Mouse (Mus musculus) cerebellum, postnatal 36 days (tissue): Measurements from ENCODE around the gene Tjp1.

ENCODE experiments used
- DNase-seq, 2 experiments: peaks; one replicate each; pipeline ENCODE4 v3.0.0; 2021 to 2022; ENCODE audit warnings: mixed read lengths in 2 of 2

The Tjp1 gene

DNA sequence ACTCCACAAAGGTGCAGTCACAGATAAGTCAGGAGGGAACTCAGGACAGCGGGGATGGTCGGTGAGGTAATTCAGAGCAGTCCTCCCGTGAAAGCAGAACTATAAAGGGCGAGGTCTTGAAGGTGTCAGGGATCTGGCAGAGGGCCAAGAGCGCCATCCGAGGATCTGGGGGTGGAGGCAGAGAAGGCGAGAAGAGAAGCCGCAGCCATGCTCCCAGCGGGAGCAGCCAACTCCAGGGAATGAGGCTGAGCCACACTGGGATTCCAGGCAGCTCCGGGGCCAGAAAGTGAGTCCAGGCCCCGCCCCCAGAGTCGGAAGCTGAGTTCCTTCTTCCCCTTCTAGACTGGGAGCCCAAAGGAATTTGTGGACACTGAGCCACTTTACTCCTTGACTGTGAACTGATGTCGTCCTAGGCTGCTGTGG lies 41.3 kb downstream of the Tjp1 start:
- peak in 1 of 2 experiments; percentile 18 for DNase-seq

GRCm38 (mm10) chr7:65484170-65484778 lies 43.3 kb downstream of the Tjp1 start:
- no peak for DNase-seq

GRCm38 (mm10) chr7:65482216-65482615 lies 45.4 kb downstream of the Tjp1 start:
- DNase-seq = no peak

GRCm38 (mm10) chr7:65472048-65472447 lies 55.5 kb downstream of the Tjp1 start:
- DNase-seq = no peak

DNA sequence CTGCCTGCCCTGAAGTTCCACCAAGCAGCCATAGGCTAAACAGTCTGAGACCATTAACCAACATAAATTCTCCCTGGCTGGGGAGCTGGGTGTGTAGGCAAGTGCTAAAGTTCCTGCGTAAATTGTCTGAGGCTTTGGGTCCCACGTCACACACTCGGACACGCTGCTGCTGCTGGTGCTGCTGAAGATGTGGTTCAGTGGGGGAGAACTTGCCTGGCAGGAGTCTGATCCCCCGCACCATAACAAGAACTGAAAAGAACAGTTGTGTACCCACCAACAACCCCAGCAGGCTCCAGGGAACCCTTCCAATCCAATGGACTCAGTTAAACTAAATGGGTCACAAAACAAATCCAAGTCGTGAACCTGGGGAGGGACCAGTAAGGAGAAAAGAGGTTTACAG lies 56.2 kb downstream of the Tjp1 start:
- no peak for DNase-seq

GRCm38 (mm10) chr7:65470214-65470613 lies 57.4 kb downstream of the Tjp1 start:
- DNase-seq = no peak

- DNase-seq = no peak
Measured at GRCm38 (mm10) chr7:65469666-65470065, 57.9 kb downstream of the Tjp1 start.

DNA sequence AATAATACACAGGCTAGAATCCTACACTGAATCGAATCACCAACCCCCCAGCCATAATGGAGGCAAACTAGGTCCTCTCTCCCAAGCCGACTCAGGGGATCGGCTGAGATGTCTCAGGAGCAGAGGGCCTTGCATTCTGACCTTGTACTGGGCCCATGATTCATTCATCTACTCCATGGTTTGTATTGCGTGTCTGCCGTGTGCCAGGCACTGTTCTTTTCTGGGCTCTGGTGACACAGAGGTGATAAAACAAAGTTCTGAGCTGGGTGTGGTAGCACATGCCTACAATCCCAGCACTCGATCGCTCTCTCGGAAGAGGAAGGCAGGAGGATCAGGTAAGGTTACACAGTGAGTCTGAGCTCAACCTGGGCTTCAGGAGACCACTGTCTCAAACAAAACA lies 59.4 kb downstream of the Tjp1 start:
- no peak for DNase-seq

DNA sequence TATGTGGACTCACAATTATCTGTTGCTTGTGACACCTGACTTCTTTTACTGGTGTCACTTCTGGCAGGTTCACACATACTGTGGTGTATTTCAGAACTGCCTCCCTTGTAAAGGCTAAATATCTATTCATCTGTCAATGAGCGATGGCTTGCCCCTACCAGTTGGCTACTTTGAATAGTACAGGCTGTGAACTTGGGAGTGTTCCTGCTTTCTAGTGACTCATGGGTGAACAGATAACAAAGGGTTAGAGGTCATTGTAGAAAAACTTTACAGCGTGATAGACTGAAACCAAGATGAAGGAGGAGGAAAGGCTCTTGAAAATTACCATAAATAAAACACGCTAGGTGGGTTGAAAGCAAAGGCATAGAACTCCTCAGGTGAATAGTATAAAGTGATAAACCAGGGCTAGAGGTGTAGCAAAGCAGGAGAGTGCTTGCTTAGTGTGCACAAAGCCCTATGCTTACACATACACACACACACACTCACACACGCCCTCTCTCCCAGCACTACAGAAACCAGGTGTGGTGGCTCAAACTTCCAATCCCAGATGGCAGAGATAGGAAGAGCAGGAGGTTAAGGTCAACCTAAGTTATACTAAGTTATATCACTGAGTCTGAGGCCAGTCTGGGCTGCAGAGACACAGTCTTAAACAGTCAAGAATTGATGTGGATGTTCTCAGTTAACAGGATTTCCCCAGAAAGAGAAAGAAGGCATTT lies 60.1 kb downstream of the Tjp1 start:
- no peak for DNase-seq

DNA sequence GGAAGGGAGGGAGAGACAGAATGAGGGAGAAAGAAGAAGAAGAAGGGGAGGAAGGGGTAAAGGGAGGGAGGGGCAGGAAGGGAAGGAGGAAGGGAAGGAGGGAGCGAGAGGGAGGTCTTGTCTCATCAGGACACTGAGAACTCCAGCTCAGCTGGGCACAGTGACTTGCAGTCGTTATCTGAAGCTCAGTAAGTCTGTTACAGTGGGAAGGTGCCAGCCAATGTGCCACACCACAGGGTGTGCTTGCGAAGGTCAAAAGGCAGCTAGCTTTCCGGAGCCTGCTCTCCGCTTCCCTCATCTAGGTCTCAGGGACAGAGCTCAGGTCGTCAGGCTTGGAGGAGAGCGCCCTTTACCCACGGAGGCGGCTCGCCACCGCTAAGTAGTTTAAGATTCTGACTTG lies 61.4 kb downstream of the Tjp1 start:
- DNase-seq = no peak

GRCm38 (mm10) chr7:65464518-65465037 lies 63.0 kb downstream of the Tjp1 start:
- DNase-seq = no peak

- DNase-seq = no peak
Measured at GRCm38 (mm10) chr7:65463438-65463837, 64.1 kb downstream of the Tjp1 start.

DNA sequence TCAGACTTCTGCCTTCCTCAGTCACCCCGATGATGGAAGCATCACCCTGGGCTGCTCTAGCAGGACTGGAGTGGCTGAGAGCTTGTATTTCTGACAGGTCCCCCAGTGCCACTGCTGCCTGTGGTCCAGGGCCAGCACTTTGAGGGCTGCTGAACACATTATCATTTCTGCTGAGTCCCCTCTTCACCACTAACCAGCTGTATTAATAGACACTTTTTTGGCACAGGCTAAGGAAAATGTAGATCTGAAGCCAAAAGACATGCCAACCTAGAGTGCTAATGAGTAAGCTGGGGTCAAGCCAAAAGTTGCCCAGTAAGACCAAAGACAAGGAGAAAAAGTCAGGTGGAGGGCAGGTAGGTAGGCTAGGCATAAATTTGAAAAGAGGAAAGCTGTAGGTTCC lies 66.2 kb downstream of the Tjp1 start:
- DNase-seq = no peak

DNA sequence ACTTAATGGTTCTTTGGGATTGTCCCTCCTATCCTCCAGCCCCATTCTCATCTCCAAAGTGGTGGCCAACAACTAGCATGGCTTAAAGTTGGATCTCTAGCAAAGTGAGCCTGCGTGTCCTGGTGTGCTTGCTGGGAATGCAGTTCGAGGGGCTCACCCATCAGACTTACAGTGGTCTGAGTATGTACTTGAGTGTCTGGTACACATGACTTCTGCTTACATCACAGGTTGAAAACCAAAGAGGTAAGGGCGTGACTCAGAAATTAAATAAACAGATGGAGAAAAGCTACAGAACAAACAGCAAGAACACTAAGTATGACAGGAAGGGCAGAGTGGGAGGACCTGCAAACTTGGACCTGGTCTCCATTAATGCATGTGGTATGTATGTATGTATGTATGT lies 67.4 kb downstream of the Tjp1 start:
- no peak for DNase-seq

- DNase-seq = no peak
Measured at GRCm38 (mm10) chr7:65456031-65456430, 71.5 kb downstream of the Tjp1 start.

DNA sequence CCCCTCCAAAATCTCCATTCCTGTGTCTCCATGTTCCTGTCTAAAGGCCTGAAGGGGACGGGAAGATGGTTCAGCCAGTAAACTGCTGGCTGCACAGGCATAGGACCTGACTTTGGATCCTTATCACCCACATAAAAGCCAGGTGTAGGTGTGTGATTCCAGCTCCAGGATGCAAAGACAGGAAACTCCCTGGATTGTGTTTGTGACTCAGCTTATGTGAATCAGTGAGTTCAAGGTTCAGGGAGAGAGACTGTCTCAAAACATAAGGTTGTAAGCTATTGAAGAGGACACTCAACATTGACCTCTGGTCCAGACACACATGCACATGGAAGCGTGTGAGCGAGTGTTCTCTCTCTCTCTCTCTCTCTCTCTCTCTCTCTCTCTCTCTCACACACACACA lies 72.4 kb downstream of the Tjp1 start:
- no peak for DNase-seq

- no peak for DNase-seq
Measured at GRCm38 (mm10) chr7:65454269-65454668, 73.3 kb downstream of the Tjp1 start.

DNA sequence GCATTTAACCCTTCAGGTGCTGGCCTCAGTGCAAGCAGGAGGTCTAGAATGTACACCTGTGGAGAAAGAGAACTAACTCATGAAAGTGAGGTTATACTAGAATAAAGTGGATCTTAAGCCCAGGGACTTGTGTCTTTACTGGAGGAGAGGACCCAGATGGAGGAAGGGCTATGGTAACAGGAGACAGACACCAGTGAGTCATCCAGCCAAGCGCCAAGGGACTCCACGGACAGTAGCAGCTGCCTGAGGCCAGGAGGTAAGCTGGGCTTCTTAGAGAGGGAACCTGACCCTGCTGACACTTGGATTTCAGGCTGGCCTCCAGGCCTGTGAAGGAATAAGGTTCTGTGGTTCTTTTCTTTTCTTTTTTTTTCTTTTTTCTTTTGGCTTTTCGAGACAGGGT lies 75.3 kb downstream of the Tjp1 start:
- no peak for DNase-seq

- DNase-seq = no peak
Measured at GRCm38 (mm10) chr7:65450158-65450557, 77.4 kb downstream of the Tjp1 start.

DNA sequence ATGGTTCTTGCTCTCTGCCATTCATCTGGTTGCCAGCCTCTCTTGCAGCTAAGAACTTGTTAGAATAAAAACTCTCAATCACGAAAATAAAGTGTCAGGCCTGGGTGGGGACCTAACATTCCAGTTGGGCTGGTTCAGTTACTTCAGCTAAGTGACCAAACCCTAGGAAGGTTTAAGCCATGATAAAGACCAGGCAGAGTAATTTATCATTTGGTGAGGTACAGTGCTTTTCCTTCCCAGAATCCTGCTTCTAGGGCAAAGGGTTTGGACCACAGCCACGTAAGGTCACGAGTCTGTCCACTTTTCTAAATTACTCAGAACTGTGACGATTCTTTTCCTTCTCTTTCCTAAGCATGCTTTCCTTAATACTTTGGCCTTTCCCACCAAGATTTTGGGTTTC lies 86.1 kb downstream of the Tjp1 start:
- no peak for DNase-seq

GRCm38 (mm10) chr7:65439518-65439917 lies 88.1 kb downstream of the Tjp1 start:
- no peak for DNase-seq

DNA sequence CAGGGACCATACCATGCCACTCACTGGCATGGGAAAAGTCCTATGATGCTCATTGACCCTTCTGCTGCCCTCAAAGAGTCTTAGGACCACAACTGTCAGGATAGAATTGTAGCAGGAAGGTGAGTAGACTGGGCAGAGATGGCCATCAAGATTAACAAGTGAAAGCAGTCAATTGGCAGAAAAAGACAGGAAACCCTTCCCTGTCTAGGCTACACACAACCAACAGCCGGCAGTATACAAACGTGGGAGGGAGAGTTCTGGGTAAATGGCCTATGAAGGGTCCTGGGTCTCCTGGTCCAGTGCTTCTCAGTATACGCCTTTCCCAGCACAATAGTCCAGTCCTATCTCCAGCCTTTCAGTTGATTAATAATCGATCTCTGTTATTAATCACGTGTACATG lies 89.4 kb downstream of the Tjp1 start:
- DNase-seq = no peak

DNA sequence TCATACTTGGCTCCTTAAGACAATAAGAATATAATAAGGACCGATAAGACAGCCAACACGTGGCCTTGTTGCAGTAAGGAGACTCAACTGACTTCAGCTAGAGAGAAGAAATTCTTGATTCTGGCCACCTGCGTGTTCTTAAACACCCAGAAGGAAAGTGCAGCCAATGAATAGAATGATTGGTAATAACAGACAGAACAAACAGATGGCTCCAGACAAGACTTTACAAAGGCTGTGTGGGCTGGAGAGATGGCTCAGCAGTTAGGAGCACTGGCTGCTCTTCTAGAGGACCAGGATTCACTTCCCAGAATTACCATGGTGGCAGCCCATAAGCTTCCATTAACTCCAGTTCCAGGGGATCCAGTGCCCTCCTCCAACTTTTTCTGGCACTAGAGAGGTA lies 90.7 kb downstream of the Tjp1 start:
- DNase-seq = no peak

DNA sequence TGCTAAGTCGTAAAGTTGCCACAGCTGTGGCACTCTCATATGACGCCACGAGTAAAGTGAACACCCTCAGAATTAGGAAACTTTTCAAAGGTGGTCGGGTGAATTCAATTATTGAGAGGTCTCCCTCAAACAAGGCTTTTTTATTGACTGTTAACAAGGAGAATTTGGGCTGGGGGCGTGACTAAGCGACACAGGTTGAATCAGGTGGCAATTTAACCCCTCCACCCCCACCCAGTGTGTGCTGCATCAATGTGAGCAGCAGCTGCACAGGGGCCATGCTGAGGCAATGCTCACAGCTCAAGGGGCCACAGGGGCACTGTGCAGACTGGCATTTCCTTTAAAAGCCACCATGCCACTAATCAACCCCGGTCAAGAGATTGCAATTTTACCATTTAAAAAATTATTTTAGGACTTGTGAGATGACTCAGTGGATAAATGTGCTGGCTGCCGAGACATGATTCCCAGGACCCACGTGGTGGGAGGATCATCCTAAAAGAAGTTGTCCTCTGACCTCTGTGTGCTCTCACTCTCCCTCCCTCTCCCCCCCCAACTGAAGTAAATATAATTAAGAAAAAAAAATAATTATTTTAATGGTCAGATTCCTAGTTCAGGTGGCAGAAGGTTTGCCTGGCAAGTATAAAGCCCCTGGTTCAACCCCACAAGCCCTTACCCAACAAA lies 96.4 kb downstream of the Tjp1 start:
- no peak for DNase-seq
